Mouse (Mus musculus) forelimb bud, embryonic 11.5 days (tissue): Measurements from ENCODE around the gene Ndc1.

Experiments used
- DNase-seq: peaks from one replicate; pipeline ENCODE4 v3.0.0-alpha.2; 2012; ENCODE audit warnings: low read depth, low spot score

Gene Ndc1

DNA sequence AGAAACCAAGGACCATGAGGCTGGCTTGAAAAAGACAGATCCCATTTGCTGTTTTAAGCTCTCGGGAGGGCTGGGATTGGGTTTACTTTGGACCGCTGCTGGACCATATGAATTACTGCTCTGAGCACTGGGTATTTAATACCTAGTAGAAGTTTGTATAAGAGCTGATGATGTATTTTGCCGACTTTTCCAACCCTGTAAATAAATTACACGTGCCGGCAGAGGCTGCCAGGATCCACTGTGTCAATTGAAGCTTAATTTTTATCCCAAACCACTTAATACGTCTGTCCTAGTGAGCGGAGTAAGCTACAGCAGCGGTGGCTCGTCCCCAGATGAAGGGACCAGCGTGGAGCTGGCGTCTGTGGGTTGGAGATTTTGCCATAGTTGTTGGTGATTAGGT, 74.7 kb downstream of the Ndc1 start:
- no peak for DNase-seq

DNA sequence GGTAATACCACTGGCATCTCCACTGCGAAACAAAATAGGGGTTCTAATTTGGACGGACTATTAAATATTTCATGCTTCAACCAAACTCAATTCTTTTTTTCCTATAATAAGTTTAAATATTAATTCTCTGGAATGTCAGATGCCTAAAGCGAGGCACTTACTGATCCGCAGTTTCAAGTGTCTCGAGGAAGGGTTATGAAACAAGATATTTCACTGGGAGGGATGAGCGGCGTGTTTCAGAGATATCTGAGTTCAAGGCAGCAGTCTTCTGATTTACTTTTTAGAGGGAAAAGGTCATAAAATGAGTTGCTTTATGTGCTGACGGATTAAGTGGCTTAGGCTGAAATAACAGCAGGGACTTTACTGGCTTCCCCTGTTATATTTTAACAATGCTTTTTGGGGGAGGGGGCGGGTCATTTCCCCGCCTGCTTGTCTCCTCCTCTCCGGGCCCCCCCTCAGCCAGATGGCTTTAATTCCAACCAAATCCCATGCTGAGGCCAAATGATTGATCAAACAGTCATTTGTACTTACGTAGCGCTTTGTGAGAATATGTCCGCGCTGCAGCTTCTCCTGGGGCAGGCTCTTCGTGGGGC, 75.4 kb downstream of the Ndc1 start:
- peak; percentile 63 for DNase-seq

DNA sequence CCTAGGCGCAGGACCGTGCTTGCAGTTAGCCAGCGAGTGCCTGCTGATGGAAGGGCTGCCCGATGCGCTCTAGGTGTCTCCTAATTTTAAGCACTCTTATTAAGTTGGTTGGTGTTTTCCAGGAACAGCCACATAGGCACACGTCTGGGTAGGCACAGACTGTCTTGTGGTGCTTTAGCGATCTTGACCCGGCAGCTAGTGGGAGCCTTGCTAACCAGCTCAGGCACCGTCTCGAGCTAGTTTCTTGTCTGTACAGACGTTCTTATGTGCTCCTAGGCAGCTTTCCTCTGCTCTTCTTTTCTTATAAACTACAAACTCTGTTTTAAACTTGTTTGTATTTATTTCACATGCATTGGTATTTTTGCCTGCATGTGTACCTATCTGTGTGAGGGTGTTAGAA, 76.0 kb downstream of the Ndc1 start:
- DNase-seq: no peak

DNA sequence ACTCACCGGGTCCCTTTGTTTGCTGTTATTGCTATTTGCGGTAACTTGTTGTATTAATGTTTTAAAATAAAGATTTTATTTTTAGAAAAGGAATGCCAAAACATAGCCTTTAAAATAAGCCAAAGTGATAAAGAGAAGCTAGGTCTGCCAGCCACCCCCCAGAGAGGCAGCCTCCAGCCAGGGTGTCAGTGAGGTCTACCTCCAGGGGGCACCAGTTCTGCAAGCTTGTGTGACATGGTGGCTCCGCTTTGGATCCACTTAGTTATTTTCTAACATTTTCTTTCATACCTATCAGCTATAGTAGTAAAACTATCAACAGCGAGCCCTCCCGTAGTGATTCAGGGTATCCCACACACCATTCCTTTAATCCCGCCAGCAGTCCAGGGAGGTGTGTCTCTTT, 80.9 kb downstream of the Ndc1 start:
- no peak for DNase-seq

DNA sequence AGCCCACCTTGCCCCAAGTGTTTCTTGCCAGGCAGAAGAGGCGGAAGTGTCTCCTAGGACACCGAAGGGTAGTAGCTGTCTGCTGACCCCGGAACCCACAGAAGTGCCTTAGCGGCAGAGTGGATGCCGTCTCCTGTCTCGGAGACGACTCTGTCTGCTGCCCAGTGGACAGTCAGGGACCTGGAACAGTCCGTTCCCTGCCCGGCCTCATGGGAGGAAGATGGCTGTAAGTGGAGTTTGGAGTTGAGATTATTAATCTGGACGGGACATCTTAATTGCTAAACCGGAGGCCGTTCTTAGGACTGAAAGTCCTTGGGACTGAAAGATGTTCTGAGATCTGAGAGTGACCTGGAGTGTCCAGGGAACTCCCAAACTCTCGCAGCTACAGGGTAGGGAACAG, 81.9 kb downstream of the Ndc1 start:
- no peak for DNase-seq

DNA sequence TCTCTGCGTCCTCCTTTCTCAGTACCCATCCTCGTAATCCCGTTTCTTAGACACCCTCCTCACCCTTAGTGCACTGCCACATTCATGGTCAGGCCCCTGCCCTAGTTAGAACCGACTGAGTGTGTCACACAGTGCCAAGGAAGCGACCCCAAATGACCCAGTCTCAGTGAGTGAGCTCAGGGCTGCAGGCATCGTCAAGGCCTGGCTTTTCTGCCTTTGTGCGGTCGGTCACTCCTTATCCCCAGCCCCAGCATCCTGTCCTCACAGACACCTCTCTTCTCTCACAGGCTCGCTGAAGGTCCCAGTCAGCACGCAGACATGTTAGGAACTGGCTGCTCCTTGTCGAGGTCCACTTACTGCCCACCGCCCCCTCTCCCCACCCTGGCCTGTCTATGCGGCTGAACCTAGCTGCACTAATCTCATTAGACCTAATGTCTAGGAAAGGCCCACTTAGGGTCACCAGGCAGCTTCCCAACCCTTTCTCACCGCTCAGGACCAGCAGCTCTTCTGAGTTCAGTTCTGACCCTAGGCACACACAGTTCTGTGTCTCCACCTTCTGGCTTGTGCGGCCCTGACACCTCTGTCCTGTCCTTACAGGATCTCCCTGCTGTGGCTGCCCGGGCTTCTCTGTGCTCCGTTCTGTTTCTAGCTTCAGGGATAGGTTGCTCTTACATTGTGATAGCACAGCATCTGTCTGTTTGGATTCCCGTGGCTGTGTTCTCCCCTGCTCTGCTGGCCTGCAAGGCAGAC, 84.9 kb downstream of the Ndc1 start:
- no peak for DNase-seq

DNA sequence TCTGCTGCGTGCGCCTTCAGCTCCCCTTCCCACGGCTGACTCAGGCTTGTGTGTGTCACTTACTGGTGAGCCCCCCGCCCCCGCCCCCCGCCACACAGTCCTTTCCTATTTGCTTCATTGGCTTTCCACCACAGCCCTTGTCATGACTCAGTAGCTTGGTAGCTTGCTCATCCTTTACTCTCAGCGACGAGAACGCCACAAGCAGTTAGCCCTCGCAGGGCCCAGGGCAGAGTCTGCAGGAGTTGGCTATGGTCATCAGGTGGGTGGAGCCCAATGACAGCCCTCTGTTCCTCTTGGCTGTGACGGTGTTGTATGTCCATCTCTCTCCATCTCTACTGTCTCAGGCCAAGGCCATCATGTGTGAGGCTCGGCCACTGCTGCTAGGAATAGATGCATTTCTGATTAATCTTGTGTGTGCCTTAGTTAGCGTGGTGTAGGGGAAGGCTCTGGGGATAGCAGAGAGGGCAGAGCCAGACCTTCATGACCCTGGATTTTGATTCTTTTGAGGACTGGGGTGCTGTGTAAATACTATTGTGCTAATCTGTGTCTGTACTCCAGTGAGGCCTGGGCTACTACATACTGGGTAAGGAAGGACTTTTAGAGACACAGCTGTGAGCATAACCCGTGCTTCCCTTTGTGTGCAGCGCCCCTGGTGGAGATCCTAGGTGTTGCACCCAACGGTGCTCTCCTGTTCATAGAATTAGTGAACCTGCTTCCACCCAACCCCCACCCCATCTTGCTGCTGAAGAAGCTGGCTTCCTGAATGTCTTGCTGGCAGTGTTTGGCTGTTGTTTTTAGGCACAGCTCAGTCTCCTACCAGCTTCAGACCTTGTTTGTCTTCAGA, 85.8 kb downstream of the Ndc1 start:
- peak; percentile 92 for DNase-seq

DNA sequence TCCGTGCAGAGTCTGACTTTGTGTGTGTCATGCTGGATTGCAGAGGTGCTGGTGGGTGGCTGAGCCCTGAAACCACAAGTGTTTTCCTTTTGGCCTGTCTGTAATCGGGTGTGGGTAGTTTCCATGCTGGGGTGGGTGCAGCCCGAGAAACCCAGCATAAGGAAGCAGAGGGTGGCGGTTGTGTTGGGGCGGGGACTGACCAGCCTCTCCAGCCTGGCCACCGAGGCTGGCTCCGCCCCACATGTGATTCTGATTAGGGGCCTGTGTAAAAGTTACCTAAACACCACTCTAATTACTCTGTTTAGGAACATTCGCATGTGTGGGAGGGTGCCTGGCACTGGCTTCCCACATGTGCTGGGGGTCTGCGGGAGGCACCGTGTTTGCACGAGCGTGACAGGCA, 90.0 kb downstream of the Ndc1 start:
- DNase-seq: peak; percentile 83

DNA sequence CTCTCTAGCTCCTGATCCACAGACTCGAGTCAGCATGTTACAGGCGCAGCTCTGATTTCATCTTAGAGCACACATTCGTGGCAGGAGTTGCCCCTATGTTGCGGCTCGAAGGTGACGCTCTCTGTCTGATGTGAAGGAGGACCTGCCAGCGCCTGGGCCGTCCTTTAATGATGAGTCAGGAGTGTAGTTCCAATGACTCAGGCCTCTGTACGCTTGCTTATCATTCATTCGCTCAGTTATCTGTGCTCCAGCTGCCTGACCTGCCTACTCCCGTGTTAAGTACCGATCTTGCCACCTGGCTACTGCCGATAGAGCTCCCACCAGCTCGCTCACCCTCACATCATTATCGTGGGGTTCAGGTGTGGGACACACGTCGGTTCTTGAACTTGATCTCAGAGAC, 91.3 kb downstream of the Ndc1 start:
- DNase-seq: no peak

DNA sequence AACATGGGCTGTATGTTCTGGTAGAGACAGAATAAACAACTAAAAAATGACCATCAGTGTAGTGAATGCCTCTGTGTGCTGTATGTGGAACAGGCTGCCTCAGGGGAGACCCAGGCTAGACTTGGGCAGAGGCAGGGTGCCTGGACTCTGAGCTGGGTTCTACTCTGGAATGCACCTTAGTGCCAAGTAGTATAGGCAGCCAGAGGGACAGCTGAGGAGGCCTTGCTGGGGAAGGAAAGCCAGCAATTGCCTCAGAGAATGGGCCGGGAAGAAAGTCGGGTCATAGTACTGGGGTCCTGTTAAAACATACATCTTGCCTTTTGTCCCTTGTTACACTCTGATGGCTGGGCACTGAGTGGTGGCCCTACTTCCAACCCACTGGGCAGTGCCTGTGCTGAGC, 91.9 kb downstream of the Ndc1 start:
- DNase-seq: no peak

DNA sequence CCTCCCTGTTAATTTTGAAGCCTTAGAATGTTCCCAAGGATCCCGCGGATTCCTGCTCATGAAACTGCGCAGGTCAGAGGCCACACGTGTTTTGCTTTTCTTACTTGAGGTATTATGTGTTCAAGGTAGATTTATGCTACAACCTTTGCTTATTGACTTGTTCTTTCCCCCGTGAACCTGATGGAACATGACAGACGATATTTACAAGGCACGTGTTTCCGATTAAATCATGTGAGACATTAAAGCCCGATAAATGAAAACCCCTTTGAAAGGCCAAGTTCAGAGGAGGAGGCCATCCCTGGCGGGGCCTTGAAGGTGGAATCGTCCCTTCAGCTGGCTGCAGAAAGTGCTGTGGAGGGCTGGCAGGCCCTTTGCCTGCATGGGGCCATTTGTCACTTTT, 92.9 kb downstream of the Ndc1 start:
- peak; percentile 92 for DNase-seq
